Mouse (Mus musculus): ENCODE data around the gene Wdr5. TPM values are rescaled to one million over a fixed set of nuclear protein-coding genes. Genes with fewer than 3 reads are reported as not detected.

The Wdr5 gene
- total RNA-seq, 2 experiments from 2014 or later, result 17.5 to 20.9 TPM

DNA sequence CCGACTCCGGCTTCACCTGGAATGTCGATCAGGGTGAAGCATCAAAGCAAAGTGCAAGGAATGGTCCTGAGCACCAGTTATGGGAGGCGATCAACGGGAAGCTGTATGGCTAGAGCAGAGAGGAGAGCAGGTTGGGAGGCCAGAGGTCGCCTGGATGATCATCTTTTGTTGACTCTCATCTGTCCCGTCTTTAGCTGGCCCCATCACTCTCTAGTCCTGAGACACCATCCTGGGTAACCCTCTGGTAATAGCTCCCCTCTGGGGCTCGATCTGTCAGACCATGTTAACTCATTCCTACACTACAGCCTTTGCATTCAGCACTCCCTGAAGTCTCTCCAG, 58.6 kb downstream of the Wdr5 start:
- DNase-seq, result no peak
- intact Hi-C loops (cut with DNase I; ENCODE audit: low total_unique reads), result no loop called here

DNA sequence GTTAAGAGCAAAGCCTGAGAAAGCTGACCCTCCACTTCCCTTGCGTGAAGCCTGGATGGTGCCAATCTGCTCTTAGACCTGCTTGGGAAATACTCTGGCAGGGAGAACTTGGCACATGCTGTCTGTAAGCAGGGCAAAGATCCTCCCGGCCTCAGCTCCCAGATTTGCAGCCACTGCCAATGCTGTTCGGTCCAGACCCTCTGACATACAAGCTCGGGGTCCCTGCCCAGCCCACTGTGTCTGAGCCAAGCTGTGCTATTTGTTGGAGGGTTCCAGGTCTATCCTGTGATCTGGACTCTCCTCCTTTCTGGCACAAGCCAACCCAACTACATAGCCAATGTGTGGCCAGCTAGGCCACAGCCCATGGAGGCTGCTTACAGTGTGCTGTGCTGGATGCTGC, 61.5 kb downstream of the Wdr5 start:
- intact Hi-C loops (cut with DNase I; ENCODE audit: low total_unique reads), result no loop called here
- DNase-seq, result peak; percentile 39

DNA sequence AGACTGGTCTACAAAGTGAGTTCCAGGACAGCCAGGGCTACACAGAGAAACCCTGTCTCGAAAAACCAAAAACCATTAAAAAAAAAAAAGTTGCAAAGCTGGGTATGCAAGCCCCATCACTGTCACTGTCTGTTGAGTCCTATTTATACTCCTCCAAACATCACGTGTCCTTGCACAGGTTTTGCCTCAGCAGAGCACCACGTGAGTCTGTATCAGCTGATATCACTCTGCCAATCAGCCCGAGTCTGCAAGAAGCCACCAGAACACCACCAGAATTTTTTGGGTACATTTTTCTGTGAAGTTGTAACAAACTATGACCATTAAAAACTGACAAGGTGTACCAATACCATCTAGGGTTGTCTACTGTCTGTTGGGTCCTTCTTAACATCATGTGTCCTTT, 63.6 kb downstream of the Wdr5 start:
- intact Hi-C loops (cut with DNase I; ENCODE audit: low total_unique reads), result no loop called here
- no peak for DNase-seq

DNA sequence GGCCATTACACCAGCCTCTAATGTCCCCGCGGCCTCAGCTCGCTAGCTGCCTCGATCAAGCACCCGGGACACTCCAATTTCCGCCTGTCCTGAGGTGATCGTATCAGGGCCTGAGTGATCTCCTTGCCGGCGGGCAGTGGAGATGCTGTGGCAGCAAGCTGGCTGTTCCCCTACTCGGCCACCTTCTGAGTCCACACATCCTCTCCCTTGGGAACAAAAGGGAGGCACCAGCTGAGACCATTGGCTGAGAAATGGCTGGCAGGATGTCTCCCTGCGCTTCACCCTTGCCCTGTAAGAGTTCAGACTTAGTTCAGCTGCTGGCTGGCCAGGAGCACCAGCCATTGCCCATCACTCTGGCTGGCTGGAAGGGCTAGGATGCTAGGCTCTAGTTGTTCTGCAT, 67.2 kb downstream of the Wdr5 start:
- intact Hi-C loops (cut with DNase I; ENCODE audit: low total_unique reads), result no loop called here
- DNase-seq, result no peak

DNA sequence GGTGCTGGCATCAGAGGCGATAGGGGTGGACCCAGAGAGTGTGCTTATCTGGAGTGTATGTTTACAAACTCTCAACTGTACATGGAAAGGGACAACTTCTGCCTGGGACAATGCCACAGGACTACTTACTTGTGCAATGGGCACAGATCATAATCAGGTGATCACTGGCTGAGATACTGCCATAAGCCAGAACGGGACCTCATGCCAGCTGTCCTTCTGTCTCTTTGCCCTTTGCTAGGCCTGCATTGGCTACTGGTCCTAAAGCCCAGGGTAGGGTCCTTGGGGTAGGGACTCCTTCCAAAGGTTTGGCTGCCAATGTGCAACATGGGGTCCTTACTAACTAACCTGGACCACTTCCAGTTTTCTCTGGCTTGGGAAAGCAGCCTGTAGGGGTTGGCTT, 68.1 kb downstream of the Wdr5 start:
- DNase-seq, result no peak
- intact Hi-C loops (cut with DNase I; ENCODE audit: low total_unique reads), result no loop called here

DNA sequence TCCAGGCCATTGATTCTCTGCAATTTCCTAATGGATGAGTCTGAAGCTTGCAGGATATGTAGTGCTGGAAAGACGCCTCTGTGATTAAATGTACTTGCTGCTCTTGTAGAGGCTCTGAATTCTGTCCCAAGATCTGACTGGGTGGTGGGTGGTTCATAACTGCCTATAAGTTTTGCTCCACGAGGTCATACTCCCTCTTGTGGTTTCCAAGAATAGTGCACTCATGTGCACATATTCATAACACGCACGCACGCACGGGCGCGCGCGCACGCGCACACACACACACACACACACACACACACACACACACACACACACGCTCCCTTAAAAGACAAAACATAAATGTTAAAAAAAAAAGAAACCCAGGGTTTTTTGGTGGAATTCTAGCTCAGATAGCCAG, 69.6 kb downstream of the Wdr5 start:
- intact Hi-C loops (cut with DNase I; ENCODE audit: low total_unique reads), result no loop called here
- DNase-seq, result no peak

Other genes with a start within 250 kb of the Wdr5 start
- 1 to 10 TPM; 3.2 to 4.0 TPM for gene Vav2, start 88.1 kb upstream of the Wdr5 start, total RNA-seq (2021)
- 1 to 10 TPM in 1 of 2 experiments, under 1 TPM in 1; 1.00 to 1.4 TPM for gene Brd3os, start 72.8 kb upstream of the Wdr5 start, total RNA-seq (2021)
- 10 to 100 TPM; 23.7 to 35.2 TPM for gene Brd3, start 7.5 kb upstream of the Wdr5 start, total RNA-seq (2021)
- gene Rxra, start 161.3 kb downstream of the Wdr5 start, total RNA-seq (2021), result 10 to 100 TPM; 48.4 to 53.6 TPM